Mouse (Mus musculus): ENCODE measurements around the gene Eif3d.

Gene Eif3d

GRCm38 (mm10) chr15:77952921-77953320, 17.7 kb downstream of the Eif3d start:
- no peak for DNase-seq (ENCODE audit: low spot score)

- DNase-seq (ENCODE audit: low spot score): no peak
Measured at GRCm38 (mm10) chr15:77949061-77949460, 21.6 kb downstream of the Eif3d start.

- no peak for DNase-seq (ENCODE audit: low spot score)
Measured at GRCm38 (mm10) chr15:77945711-77946110, 24.9 kb downstream of the Eif3d start.

GRCm38 (mm10) chr15:77941563-77941962, 29.1 kb downstream of the Eif3d start:
- no peak for DNase-seq (ENCODE audit: low spot score)

GRCm38 (mm10) chr15:77938516-77938915, 32.1 kb downstream of the Eif3d start:
- DNase-seq (ENCODE audit: low spot score): no peak

GRCm38 (mm10) chr15:77935673-77936375, 34.8 kb downstream of the Eif3d start:
- no peak for DNase-seq (ENCODE audit: low spot score)

- DNase-seq (ENCODE audit: low spot score): no peak
Measured at GRCm38 (mm10) chr15:77934968-77935367, 35.6 kb downstream of the Eif3d start.

GRCm38 (mm10) chr15:77934326-77934725, 36.3 kb downstream of the Eif3d start:
- no peak for DNase-seq (ENCODE audit: low spot score)

GRCm38 (mm10) chr15:77933770-77934169, 36.8 kb downstream of the Eif3d start:
- DNase-seq (ENCODE audit: low spot score): peak; percentile 96

- no peak for DNase-seq (ENCODE audit: low spot score)
Measured at GRCm38 (mm10) chr15:77933222-77933621, 37.4 kb downstream of the Eif3d start.

GRCm38 (mm10) chr15:77931689-77932016, 39.0 kb downstream of the Eif3d start:
- DNase-seq (ENCODE audit: low spot score): no peak

GRCm38 (mm10) chr15:77930986-77931688, 39.5 kb downstream of the Eif3d start:
- DNase-seq (ENCODE audit: low spot score): no peak

GRCm38 (mm10) chr15:77929804-77930203, 40.8 kb downstream of the Eif3d start:
- DNase-seq (ENCODE audit: low spot score): no peak

GRCm38 (mm10) chr15:77928673-77929331, 41.8 kb downstream of the Eif3d start, which contains the start of gene Txn2:
Txn2 (minus strand) TSS chr15:77929006.
- peak; percentile 98 for DNase-seq (ENCODE audit: low spot score)

GRCm38 (mm10) chr15:77928091-77928490, 42.5 kb downstream of the Eif3d start:
- DNase-seq (ENCODE audit: low spot score): no peak

- no peak for DNase-seq (ENCODE audit: low spot score)
Measured at GRCm38 (mm10) chr15:77926921-77927320, 43.7 kb downstream of the Eif3d start.

- DNase-seq (ENCODE audit: low spot score): no peak
Measured at GRCm38 (mm10) chr15:77925195-77925594, 45.4 kb downstream of the Eif3d start.

- DNase-seq (ENCODE audit: low spot score): no peak
Measured at GRCm38 (mm10) chr15:77923267-77924035, 47.2 kb downstream of the Eif3d start.

GRCm38 (mm10) chr15:77922710-77923109, 47.9 kb downstream of the Eif3d start:
- no peak for DNase-seq (ENCODE audit: low spot score)

GRCm38 (mm10) chr15:77921636-77922035, 49.0 kb downstream of the Eif3d start:
- no peak for DNase-seq (ENCODE audit: low spot score)

- no peak for DNase-seq (ENCODE audit: low spot score)
Measured at GRCm38 (mm10) chr15:77920511-77921462, 49.8 kb downstream of the Eif3d start.
